Mouse (Mus musculus): ENCODE measurements around the gene Tubg2. TPM values are rescaled to one million over a fixed set of nuclear protein-coding genes. Genes with fewer than 3 reads are reported as not detected.
"Not testable (repeated sequence)": the region's sequence is repeated elsewhere in the genome, so short reads cannot be mapped to it uniquely, and the experiment has no call there.

Gene Tubg2
- total RNA-seq, 4 experiments from 2014 or later, result 6.1 to 11.1 (median 9.9) TPM

DNA sequence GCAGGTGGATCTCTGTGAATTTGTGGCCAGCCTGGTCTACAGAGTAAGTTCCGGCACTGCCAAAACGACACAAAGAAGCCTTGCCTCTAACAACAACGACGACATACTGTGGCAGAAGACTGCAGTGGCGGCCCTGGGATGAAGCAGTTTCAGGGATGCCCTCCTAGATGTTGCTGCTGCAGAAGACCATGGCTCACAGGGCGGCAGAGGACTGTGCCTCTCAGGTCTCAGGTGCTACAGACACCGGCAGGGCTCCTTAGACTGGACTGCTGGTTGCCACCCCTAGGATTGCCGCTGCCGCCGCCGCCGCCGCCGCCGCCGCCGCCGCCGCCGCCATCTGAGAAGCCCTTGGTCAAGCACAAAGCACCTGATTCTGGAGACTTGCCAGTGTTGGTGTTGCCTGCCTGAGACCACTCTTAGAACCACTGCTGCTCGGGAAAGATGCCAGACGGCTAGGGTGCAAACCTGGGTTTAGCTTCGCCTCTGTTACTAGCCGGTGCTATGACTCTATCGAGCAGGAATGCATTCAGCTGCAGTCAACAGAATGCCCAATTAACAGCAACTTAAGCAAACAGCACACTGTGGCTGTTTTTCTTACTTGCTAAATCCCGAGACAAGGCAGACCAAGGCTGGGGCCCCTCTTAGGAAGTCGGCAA lies 15.4 kb upstream of the Tubg2 start:
- DNase-seq, result no peak

DNA sequence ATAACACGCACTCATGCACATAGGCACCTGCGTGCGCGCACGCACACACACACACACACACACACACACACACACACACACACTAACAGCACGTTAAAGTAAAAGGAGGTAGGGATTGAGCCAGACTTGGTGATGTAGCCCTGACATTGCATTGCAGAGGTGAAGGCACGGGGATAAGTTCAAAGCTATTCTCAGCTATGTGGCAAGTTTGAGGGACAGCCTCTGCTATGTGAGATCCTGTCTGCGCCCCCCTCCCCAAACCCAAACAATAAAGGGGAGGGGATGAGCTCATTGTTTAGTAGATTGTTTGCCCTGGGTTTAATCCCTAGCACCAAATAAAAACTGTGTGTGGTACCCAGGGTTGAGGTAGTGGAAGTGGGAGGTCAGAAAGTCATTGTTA lies 14.6 kb upstream of the Tubg2 start:
- no peak for DNase-seq

DNA sequence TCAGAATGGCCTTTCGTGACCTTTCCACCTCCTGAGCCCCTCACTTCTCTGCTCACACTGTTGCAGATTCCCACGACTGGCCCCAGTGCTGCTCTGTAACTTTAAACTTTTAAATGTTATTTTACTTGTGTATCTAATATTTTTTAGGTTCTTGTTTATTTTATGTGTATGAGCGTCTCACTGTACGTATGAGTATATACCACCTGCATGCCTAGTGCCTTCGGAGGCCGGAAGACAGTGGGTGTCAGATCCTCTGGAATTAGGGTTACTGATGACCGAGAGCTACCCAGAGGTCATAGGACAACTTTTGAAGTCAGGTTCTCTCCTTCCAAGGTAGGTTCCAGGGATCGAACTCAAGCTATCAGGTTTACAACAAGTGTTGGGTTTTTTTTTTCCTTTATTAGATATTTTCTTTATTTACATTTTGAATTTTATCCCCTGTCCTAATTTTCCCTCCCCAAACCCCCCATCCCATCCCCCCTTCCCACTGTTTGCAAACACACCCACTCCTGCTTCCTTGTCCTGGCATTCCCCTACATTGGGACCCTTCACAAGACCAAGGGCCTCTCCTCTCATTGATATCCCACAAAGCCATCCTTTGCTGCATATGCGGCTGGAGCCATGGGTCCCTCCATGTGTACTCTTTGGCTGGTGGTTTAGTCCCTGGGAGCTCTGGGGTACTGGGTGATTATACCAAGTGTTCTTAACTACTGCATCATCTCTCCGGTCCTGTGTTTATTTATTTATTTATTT lies 13.3 kb upstream of the Tubg2 start:
- no peak for DNase-seq

DNA sequence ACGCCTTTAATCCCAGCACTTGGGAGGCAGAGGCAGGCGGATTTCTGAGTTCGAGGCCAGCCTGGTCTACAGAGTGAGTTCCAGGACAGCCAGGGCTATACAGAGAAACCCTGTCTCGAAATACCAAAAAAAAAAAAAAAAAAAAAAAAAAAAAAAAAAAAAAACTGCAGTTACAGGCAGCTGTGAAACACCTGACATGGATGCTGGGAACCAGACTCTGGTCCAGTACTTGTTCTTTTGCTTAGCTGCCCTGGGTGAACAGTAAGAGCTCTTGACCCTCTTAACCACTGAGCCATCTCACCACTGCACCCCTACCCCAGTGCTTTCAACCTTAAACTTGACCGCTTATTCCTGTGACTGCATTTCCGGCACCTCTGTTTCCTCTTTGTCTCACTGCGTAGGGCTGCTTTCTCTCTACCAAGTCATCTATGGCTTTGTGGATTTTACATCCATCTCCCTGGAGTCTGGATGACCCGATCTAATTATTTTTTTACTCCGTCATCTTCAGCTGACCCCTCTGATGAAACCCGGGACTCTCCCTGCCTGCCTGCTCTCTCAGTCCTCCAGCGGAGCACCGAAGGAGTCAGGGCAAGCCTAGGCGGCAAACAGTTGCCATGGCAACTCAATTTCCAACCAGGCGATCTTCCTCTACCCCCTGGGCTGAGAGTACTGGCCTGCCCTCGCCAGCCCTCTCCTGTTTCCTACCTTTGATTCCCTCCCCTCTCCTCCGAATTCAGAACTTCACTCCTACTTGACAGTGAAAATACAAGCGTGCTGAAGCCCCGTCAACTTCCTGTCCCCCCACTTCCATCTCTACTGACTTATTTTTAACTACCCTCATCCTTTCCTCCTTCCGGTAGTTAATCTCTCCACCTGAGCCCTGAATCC lies 12.1 kb upstream of the Tubg2 start:
- no peak for DNase-seq

- DNase-seq, result no peak
Observed at GRCm38 (mm10) chr11:101146377-101146776, 9.3 kb upstream of the Tubg2 start.

DNA sequence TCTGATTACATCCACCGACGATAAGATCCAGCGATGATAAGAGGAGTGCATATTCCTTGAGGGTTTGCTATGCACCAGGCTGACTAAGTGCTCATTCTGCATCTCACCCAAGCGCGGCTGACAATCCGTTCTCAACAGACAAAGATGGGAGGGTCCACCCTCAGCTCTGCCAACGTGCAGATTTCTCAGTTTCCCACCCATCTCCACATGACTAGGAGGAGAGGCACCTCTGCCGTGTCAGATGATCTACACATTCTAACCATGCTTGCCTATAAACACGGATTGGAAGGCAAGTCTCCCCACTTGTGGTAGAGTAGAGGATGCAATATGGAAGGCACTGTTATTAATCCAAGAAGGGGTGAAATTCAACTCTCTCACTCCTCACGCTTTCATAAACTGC lies 7.0 kb upstream of the Tubg2 start:
- DNase-seq, result no peak

- no peak for DNase-seq
Observed at GRCm38 (mm10) chr11:101149178-101150105, 6.3 kb upstream of the Tubg2 start.

DNA sequence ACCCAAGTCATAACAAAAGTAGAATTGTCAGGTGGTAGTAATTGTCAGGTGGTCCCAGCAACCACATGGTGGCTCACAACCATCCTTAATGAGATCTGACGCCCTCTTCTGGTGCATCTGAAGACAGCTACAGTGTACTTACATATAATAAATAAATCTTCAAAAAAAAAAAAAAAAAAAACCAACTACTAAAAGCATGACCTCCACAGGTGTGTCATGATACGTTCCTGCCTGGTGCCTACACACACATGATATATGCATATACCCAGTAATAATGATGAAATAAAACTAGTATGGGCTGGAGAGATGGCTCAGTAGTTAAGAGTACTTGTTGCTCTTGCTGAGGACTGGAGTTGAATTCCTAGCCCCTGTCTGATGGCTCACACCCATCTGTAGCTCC lies 4.6 kb upstream of the Tubg2 start:
- DNase-seq, result no peak

DNA sequence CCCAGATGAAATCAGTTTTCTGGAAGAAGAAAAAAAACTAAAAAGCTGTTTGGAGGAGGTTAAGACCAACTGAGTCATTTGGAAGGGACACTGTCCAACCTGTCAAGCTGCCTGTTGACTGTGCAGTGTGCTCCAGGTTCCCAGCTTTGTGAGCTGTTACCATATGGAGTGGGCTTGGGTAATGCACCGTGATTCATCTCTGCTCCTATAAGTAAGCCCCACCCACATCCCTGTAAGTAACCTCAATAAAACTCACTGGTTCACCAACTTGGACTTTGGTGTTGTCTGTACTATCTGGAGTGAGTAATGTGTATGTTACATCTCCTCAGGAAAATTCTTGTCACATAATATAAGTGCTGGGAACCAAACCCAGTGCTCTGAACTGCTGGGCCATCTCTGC lies 2.9 kb upstream of the Tubg2 start:
- DNase-seq, result no peak

GRCm38 (mm10) chr11:101154648-101155047 lies 1.1 kb upstream of the Tubg2 start:
- DNase-seq, result no peak

DNA sequence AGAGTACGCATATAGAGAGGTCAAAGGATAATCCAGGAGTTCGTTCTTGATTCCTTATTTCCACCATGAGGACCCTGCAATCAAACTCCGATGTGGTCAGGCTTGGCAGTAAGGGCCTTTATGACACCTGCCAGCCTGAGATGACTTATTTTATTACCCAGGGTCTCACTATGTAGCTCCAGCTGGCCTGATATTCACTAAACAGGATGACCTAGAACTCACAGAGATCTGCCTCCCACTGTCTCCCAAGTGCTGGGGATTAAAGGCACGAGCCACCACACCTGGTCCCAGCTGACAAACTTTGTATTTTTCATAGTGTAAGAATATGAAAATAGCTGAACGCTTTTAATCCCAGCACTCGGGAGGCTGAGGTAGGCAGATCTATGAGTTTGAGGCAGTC lies 556 bp upstream of the Tubg2 start:
- no peak for DNase-seq

DNA sequence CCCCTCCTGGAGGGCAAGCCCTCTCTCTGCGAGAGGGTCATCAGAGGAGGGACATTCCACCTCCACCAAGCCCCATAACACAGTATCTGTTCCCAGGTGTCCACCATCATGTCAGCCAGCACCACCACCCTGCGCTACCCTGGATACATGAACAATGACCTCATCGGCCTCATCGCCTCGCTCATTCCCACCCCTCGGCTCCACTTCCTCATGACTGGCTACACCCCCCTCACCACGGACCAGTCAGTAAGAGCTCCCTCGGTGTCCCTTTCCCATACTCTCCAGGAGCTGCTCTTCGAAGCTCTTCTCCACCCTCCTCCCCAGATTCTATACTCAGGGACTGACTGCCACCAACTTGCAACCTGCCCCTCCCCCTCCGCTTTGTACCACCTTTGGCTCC lies 4.4 kb downstream of the Tubg2 start:
- not testable (repeated sequence) for DNase-seq

GRCm38 (mm10) chr11:101160981-101161505 lies 5.3 kb downstream of the Tubg2 start:
- not testable (repeated sequence) for DNase-seq

DNA sequence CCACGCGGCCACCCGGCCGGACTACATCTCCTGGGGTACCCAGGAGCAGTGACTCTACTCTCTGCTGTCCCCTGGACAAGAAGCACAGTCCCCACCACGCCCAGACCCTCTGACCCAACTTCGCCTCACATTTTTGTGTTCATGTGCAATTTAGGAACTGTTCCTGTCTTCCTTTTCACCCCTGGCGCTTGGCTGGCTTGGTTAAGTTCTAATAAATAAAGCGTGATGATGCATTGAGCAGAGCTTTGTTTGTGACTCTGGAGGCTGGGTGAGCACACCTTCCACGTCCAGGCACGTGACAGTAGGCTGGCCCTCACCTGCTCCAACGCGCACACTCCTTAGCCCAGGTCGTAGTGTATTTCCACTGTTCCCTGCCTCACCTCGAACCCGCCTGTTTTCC lies 5.8 kb downstream of the Tubg2 start:
- DNase-seq, result no peak

GRCm38 (mm10) chr11:101162301-101162700 lies 6.6 kb downstream of the Tubg2 start:
- DNase-seq, result no peak

DNA sequence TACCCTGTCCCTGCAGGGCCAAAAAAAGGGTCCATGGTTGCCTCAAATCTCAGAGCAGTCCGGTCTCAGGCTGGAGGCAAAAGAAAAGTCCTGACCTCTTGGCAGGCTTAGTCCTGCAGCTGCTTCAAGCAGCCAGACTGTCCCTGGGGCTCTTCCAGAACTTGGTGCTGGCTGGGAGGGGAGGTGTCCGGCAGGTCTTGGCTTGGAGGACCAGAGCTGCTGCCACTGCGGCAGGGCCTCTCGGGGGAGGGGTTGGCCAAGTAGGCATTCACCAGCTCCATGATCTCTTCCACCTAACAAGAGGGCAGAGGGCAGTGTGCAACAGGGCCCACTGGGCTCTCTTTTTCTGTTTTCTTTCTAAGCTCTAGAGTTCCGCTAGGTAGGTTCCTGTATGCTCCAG lies 7.1 kb downstream of the Tubg2 start:
- DNase-seq, result no peak

DNA sequence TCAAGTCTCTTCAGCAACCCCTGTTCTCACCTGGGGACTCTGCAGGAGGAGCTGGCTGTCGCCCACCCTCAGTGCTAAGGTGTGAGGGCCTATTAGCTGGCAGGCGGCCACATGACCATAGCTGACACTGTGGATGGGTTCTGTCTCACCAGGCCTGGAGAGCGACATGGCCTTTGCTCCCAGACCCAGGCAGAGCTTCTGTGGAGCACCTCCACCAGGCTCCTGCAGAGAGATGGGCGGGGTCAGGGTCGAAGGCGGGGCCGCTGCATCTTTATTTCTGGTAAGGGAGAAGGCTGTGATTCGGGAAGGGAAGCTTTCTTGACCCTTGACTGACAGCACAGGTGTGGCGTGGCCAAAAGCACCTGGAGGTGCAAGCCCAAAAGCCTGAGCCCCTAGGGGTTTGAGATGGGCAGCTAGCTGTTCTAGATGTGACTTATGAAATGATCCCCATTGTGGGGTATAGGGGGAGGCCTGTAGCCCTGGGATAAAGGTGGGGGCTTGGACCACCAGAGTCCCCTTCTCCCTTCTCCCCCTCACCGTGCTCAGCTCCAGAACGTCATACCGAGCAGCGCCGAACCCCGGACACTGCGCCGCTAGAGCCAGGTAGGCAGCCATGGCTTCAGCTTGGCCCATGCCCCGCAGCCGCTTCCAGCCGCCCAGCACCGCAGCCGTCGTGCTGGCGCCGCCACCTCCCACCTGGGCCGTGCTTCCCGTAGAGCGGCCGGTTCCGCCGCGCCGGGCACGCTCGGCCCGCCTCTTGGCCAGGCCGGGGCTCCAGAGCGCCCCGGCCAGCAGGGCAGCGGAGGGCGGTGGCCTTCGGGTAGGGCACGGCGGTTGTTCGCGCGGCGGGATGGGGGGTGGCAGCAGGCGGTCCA lies 8.0 kb downstream of the Tubg2 start:
- no peak for DNase-seq

DNA sequence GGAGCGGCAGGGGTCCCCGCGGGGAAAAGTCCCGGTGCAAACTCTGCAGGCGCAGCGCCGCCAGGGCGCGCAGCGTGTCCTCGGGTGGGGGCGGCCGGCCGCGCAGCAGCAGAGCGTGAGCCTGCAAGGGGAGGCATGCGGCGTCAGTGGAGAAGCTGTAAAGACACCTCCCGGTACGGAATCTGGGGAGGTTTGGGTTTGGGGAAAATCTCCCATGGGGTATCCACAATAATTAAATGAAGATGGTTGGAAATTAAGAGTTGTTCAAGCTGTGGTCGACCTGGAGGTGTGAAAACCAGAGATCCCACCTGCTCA lies 8.6 kb downstream of the Tubg2 start:
- DNase-seq, result no peak

DNA sequence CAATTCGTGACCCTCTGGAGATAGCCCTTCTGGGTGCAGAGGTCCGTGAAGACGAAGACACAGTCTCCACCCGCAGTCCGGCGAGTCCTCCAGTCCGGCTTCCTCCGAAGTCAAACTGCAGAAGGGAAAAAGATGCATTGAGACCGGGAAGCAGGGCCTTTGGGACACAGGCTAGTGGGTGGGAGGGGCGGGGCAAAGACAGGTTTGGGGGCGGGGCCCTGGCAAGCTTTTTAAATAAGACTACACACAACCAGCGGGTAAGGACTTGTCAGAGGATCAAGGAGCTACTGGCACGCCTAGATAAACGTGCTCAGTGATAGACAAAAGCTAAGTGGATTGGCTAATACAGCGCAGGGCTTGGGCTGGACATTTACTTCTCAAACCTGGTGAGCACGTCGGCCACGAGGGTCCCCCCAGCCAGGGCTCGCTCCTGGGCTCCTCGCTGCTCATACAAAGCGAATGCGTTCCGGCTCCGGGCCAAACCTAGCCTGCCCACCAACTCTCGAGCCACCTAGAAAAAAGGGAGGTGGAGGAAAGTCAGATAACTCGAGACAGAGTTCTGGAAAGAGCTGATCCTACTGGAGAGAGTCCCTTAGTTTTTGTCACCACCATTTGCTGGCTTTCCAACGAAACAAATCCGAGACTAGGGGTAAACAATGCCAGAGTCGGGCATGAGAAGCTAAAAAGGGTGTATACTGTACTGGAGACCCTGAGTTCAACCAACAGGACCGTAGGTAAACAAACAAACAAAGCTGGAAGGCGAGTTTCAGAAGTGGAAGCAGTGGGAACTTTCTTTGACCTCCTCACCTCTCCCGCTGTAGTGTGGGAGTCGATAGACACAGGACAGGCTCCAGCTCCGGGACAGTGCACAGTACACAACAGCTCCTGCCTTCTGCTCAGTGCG lies 9.2 kb downstream of the Tubg2 start:
- no peak for DNase-seq

DNA sequence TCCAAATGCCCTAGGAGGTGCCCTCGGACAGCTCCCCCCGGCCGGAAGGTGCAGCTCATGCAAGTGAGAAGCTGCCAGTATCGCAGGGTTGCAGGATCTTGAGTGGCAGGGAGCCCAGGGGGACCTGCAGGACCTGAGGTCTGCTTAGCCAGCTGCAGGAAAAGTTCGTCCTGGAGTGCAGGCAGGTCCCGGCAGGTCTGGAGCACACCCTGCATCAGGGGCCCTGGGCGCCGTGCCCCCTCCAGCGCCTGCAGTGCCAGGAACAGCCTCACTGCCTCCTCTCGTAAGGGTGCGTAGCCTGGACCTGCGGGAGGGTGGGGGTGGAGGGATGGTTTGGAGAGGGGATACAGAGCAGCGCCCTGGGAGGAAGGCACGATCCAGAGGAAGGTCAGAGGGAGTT lies 10.7 kb downstream of the Tubg2 start:
- no peak for DNase-seq

Measured in adrenal gland, adult 8-10 months (tissue).